Mouse (Mus musculus) heart, postnatal 0 days (tissue): Measurements from ENCODE around the gene Atg101. TPM values are rescaled to one million over a fixed set of nuclear protein-coding genes. Genes with fewer than 3 reads are reported as not detected.

Experiments
- ATAC-seq: fragments of 200-750 bp; cut with Nextera tagmentation; 2 replicates; pipeline ENCODE4 v1.8.0; 2017; ENCODE audit warnings: low read depth, moderate number of reproducible peaks, moderate library complexity; ENCODE audit not compliant: insufficient read depth
- DNase-seq: peaks from one replicate; pipeline ENCODE4 v3.0.0-alpha.2; 2016; ENCODE audit warnings: low spot score
- H3K27ac ChIP-seq: fragments of 300-500 bp; sonication (generic); 2 replicates; pipeline ENCODE4 v1.5.1; 2014; ENCODE audit warnings: low read depth, mild to moderate bottlenecking
- H3K27me3 ChIP-seq: fragments of 300-500 bp; sonication (generic); 2 replicates; pipeline ENCODE4 v1.6.1; 2014; ENCODE audit warnings: low read length, mixed read lengths; ENCODE audit not compliant: control insufficient read depth, insufficient read depth
- H3K36me3 ChIP-seq: fragments of 300-500 bp; sonication (generic); replicated peaks from 2 replicates; pipeline ENCODE4 v1.6.1; 2014; ENCODE audit warnings: low read length, mixed read lengths; ENCODE audit not compliant: control insufficient read depth, insufficient read depth
- H3K4me1 ChIP-seq: fragments of 300-500 bp; sonication (generic); 2 replicates; pipeline ENCODE4 v1.6.1; 2014; ENCODE audit warnings: antibody characterized with exemption; ENCODE audit not compliant: control insufficient read depth, insufficient read depth
- H3K4me2 ChIP-seq: fragments of 300-500 bp; sonication (generic); 2 replicates; pipeline ENCODE4 v1.6.1; 2014; ENCODE audit warnings: low read depth, mild to moderate bottlenecking, low read length, moderate library complexity
- H3K4me3 ChIP-seq: fragments of 300-500 bp; sonication (generic); 2 replicates; pipeline ENCODE4 v1.5.1; 2014; ENCODE audit warnings: low read depth, low read length
- H3K9ac ChIP-seq: fragments of 300-500 bp; sonication (generic); replicated peaks from 2 replicates; pipeline ENCODE4 v1.6.1; 2014; ENCODE audit warnings: low read depth, low read length, mixed read lengths
- H3K9me3 ChIP-seq: fragments of 300-500 bp; sonication (generic); replicated peaks from 2 replicates; pipeline ENCODE4 v1.6.1; 2016; ENCODE audit warnings: low read length; ENCODE audit not compliant: control insufficient read depth
- CTCF ChIP-seq: IDR thresholded peaks from 2 replicates; pipeline ENCODE4 v1.5.1; 2016; ENCODE audit warnings: antibody characterized with exemption, control low read depth, low read depth
- EP300 ChIP-seq: IDR thresholded peaks from 2 replicates; pipeline ENCODE4 v1.6.1; 2016; ENCODE audit warnings: antibody characterized with exemption, low read depth
- WGBS: fragments of 180-500 bp; shearing (Covaris S2); extraction: QIAGEN DNeasy Blood & Tissue Kit; methylation state at CpG from one replicate; pipeline ENCODE4 v1.1.7; 2014; 5-methylcytosine and 5-hydroxymethylcytosine counted together
- polyA plus RNA-seq: library from polyadenylated mRNA; unstranded; fragments of >200 nt; fragmentation: Nextera tagmentation; extraction: Ambion mirVana; gene quantifications from 2 replicates; pipeline ENCODE4 v1.2.1, GENCODE M21; 2015
- total RNA-seq: library from RNA; depleted of rRNA; stranded (reverse); fragments of >200 nt; gene quantifications from 2 replicates; pipeline ENCODE4 v1.2.3, GENCODE M21; 2014; ENCODE audit warnings: low replicate concordance

The Atg101 gene
- total and polyA plus RNA-seq, 2 experiments from 2014 or later: 48.6 to 61.6 TPM

- H3K4me1 ChIP-seq: peaks cover 30% of the 10 kb centered on the region
- WGBS: 64% methylated on average over 11 of the region's 11 CpGs
- no peak overlapping the region for H3K9ac ChIP-seq
- peaks cover 11% of the 10 kb centered on the region for H3K36me3 ChIP-seq
- no peaks in the 10 kb centered on the region for H3K27me3 ChIP-seq
- no peak for DNase-seq
- H3K9me3 ChIP-seq: no peaks in the 10 kb centered on the region
- ATAC-seq: no peak
- TF ChIP-seq CTCF (no peak), EP300 (no peak)
- H3K4me3 ChIP-seq: no peak overlapping the region
- no peak overlapping the region for H3K4me2 ChIP-seq
- H3K27ac ChIP-seq: peak overlapping the region; percentile 66
Observed at GRCm38 (mm10) chr15:101296091-101296490, 12.0 kb downstream of the Atg101 start.

DNA sequence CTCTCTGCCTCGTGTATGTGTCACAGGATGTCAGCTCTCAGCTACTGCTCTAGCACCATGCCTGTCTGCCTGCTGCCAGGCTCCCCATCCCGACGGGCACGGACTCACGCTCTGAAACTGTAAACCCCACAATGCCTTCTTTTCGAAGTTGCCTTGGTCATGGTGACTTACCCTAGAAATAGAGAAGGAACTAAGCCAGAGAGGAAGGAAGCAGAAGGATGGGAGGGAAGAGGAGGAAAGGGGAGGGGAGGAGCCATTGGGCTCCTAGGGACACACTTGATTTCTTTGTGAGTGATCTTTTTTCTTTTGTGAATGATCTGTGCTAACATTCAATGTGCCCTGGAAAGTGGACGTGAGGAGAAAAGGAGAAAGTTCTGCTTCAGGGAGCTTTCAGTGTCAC, 13.9 kb downstream of the Atg101 start:
- WGBS: 31% methylated on average over 7 of the region's 7 CpGs
- H3K27ac ChIP-seq: 0 out of 2 replicates have a peak overlapping the region, but pooled peaks have one; percentile 2
- no peaks in the 10 kb centered on the region for H3K36me3 ChIP-seq
- H3K4me1 ChIP-seq: peaks cover 27% of the 10 kb centered on the region
- TF ChIP-seq EP300 (no peak), CTCF (no peak)
- H3K27me3 ChIP-seq: no peaks in the 10 kb centered on the region
- ATAC-seq (no peak), DNase-seq (no peak)
- H3K4me2 ChIP-seq: no peak overlapping the region
- no peaks in the 10 kb centered on the region for H3K9me3 ChIP-seq
- no peak overlapping the region for H3K4me3 ChIP-seq
- no peak overlapping the region for H3K9ac ChIP-seq

- no peak overlapping the region for H3K4me3 ChIP-seq
- ATAC-seq: no peak
- H3K9ac ChIP-seq: no peak overlapping the region
- no peaks in the 10 kb centered on the region for H3K9me3 ChIP-seq
- 23% methylated on average over 7 of the region's 7 CpGs for WGBS
- TF ChIP-seq EP300 (no peak), CTCF (no peak)
- no peak for DNase-seq
- H3K27me3 ChIP-seq: no peaks in the 10 kb centered on the region
- no peaks in the 10 kb centered on the region for H3K36me3 ChIP-seq
- H3K27ac ChIP-seq: 0 out of 2 replicates have a peak overlapping the region, but pooled peaks have one; percentile 2
- no peak overlapping the region for H3K4me2 ChIP-seq
- peaks cover 25% of the 10 kb centered on the region for H3K4me1 ChIP-seq
Observed at GRCm38 (mm10) chr15:101298550-101298949, 14.5 kb downstream of the Atg101 start.

- Histone ChIP-seq H3K4me2 (no peak overlapping the region), H3K27me3 (no peaks in the 10 kb centered on the region), H3K9ac (no peak overlapping the region), H3K9me3 (no peaks in the 10 kb centered on the region), H3K36me3 (no peaks in the 10 kb centered on the region), H3K4me1 (peaks cover 25% of the 10 kb centered on the region), H3K27ac (peak overlapping the region; percentile 76), H3K4me3 (no peak overlapping the region)
- DNase-seq (peak; percentile 78), ATAC-seq (peak; percentile 76)
- 16% methylated on average over 14 of the region's 14 CpGs for WGBS
- TF ChIP-seq CTCF: no peak
- peak; percentile 85 for TF ChIP-seq EP300
Observed at GRCm38 (mm10) chr15:101299480-101299960, 15.4 kb downstream of the Atg101 start.

- WGBS: 34% methylated on average over 6 of the region's 6 CpGs
- Histone ChIP-seq H3K4me3 (no peak overlapping the region), H3K4me2 (no peak overlapping the region), H3K4me1 (peaks cover 25% of the 10 kb centered on the region), H3K9ac (no peak overlapping the region), H3K27me3 (no peaks in the 10 kb centered on the region), H3K27ac (peak overlapping the region; percentile 76), H3K9me3 (no peaks in the 10 kb centered on the region), H3K36me3 (no peaks in the 10 kb centered on the region)
- no peak for ATAC-seq
- TF ChIP-seq EP300 (no peak), CTCF (no peak)
- no peak for DNase-seq
Observed at GRCm38 (mm10) chr15:101300128-101300527, 16.1 kb downstream of the Atg101 start.

GRCm38 (mm10) chr15:101302201-101302600, 18.1 kb downstream of the Atg101 start:
- H3K4me1 ChIP-seq: peaks cover 25% of the 10 kb centered on the region
- no peaks in the 10 kb centered on the region for H3K9me3 ChIP-seq
- DNase-seq (no peak), ATAC-seq (no peak)
- H3K4me2 ChIP-seq: no peak overlapping the region
- H3K4me3 ChIP-seq: no peak overlapping the region
- no peaks in the 10 kb centered on the region for H3K27me3 ChIP-seq
- no peak overlapping the region for H3K9ac ChIP-seq
- no peak for TF ChIP-seq EP300
- TF ChIP-seq CTCF: no peak
- no peaks in the 10 kb centered on the region for H3K36me3 ChIP-seq
- H3K27ac ChIP-seq: no peak overlapping the region
- WGBS: 74% methylated on average over 3 of the region's 3 CpGs
